Mouse (Mus musculus) induced T-regulatory cell, adult 2 months (primary cell): ENCODE data around the gene Abcg3.
A peak's percentile ranks its signal among the peaks of the same experiment; 100 is the strongest.
"Not testable (repeated sequence)": the region's sequence is repeated elsewhere in the genome, so short reads cannot be mapped to it uniquely, and the experiment has no call there.

Experiments used
- DNase-seq: peaks from one replicate; pipeline ENCODE4 v3.0.0-alpha.2; 2012; ENCODE audit warnings: low read depth

The Abcg3 gene

DNA sequence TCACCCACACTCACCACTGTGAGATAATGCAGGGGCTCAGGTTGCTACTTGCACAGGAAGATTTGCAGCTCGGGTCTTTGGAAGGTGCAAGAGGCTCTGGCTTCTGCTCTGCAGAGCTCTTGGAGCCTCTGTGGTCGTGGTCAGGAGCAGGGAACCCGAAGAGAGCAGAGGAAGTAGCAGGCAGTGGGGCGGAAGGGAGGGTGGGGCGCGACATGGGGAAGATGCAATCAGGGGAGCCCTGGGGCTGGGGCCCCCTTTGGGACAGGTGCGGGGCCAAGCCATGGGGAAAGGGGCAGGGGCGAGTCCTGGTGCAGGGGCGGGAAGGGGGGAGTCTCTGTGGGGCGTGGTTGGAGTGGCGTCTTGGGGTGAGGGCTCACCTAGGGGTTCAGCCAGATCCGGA is at the start of gene Abcg3:
Gene Abcg3, minus strand, starts transcription at position 184 of the 400 bp plus-strand sequence.
- DNase-seq, result peak; percentile 67

DNA sequence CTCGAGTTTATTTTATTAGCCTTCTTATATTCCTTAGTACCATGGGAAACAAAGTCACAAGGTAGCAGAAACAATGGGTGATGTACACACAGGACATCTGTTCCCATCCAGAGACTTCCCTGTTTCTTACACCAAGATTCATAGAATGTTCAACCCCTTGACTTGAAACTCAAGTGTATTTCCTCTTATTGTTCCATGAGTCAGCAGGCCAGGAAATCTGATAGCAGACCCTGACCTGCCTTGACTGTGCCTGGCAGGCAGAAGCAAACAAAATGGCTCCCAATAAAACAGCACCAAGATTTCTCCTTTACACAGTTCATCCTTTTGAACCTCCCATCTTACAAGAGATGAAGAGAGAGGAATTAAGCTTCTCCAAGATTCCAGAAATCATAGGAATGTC is 30.0 kb upstream of the Abcg3 start:
- no peak for DNase-seq

DNA sequence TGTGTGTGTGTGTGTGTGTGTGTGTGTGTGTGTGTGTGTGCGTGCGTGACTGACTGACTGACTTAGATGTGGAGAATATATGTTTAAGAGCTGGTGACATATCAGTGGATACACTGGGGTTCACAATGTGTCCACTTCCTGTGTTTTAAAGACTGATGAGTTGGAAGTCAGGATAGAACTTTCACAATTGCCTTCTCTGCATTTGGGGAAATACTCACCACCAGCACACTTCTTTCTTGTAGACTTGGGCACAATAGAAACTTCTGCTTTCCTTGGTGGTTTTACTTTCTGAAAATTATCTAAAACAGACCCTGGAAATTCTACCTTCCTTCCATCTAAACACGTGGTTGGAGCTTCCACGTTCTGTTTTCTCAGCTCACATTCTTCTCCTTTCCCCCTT is 29.1 kb upstream of the Abcg3 start:
- DNase-seq, result no peak

DNA sequence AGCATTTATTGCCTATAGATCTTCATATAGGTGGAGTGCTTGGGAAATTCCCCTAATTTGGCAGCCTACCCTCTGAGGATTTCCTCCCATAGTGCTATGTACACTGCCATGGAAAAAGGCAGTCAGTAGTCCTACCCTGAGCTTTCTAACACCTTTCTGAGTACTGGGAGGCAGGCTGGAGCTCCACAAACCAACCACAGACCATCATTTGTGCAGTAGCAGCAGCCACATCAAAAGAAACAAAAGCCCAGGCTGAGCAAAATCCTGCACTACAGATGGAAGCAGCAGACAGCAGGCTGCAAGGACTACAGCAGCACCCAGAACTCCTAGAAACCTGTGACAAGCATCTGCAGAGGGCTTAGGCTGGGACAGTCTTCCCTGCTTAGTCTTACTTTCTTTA is 27.9 kb upstream of the Abcg3 start:
- DNase-seq, result peak; percentile 28

DNA sequence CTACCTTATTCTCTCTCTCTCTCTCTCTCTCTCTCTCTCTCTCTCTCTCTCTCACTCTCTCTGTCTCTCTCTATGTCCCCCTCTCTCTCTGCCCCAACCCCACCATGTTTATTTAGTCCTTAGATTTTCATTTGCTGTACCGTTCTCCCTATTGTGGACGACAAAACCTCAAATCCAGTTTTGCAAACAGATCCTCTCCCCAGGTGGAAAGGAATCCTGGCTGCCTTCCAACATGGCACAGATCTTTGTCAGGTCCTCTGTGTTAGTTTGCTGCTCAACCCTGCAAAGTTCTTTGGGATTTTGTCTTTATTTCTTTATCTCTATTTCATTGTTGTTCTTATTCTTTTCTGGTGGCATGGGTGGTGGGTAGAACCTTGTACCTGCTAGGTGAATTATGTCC is 6.9 kb upstream of the Abcg3 start:
- DNase-seq, result no peak

DNA sequence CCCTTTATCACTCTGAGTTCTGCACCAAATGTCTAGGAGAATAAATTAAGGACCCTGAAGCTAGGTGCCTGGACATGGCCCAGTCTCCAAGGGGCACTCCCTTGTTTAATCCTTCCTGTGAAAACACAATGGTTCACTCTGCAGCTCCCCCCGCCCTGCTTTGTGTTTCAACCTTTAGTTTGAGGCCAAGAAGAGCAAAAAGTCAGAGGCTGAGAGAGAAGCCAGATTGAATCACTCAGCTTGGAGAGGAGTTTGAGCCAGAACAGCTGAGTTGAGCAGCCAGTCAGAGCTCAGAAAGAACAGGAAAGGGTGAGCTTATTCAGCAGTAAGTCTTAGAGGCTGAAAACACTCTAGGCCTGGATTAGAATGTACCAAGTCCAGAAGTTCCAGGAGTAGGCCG is 5.5 kb upstream of the Abcg3 start:
- no peak for DNase-seq

DNA sequence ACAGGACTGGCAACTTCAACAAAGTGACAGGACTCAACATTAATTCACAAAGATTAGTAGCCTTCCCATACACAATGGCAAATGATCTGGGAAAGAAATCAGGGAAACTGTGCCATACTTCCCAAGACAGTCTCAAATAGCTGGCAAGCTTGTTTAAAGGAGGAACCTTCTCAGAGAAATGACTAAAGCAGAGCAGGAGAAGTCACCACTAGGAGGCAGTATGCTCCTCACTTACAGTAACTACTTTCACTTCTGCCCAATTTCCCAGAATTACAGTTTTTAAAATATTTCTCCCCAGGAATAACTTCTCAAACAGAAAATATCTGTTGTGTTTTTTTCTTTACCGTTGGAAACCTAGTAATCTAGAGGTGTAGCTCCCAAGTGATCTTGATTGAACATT is 4.2 kb upstream of the Abcg3 start:
- DNase-seq, result peak; percentile 88

DNA sequence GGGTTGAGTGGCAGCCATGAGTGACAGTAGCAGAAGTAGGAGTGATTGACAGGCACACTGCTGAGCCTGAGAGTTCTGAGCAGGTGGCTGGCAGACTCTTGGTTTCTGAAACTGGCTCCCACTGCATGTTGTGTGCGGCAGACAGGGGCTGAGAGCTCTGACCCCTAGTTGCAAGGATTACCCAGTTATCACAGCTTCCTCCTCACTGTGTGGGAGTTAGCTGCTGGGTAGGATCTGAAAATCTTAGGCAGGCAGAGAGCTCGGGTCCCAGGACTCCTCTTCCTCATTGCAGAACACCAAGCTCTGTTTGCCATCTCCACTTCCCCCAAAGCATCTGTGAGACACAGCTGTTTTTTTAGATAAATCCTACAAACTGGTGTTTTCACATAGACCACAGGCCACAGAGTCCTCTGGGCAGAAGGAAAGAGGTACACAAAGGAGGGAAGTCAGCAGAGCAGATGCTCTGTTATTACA is 3.4 kb downstream of the Abcg3 start:
- no peak for DNase-seq

DNA sequence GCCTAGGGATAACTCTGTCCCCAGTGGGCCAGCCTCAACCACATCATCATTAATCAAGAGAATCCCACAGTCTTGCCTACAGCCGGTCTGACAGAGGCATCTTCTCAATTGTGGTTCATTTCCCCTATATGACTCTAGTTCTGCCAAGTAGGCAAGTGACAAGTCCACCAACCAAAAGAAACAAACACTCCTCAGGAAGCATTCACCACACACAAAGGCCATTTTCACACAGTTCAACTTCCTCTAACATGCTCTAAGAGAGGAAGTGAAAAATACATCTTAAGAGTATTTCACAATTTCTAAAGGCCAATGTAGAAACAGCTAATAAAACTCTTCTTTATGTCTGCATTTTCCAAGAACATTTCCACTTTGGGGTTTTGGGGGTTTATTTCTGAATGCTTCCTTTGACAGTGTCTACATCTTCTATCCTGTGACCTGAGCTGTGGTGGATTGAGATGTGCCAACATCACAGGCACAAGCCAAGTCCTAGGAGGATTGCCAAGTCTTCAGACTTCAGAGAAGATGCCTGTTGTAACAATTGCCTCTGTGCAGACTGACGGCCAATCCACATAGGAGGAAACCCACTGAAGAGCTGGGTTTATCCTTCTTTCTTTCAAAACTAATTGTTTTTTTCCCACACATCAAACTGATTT is 24.3 kb downstream of the Abcg3 start:
- DNase-seq, result peak; percentile 17

DNA sequence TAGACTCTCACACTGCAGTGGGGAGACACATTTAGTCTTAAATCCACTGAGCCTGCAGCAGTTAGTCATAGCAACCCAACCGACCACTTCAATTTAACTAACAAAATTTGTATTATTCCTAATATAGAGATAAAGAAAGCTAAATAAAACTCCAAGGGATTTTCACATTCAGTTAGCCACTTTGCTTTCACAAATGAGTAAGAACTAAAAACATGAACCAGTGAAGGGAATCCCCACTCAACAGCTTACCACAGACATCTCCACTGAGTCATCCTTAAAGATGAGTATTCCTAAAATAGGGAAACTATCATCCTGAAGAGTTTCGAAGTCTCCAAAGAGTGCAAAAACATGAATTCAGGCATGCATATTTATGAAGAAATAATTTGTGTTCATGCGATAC is 27.3 kb downstream of the Abcg3 start:
- no peak for DNase-seq

DNA sequence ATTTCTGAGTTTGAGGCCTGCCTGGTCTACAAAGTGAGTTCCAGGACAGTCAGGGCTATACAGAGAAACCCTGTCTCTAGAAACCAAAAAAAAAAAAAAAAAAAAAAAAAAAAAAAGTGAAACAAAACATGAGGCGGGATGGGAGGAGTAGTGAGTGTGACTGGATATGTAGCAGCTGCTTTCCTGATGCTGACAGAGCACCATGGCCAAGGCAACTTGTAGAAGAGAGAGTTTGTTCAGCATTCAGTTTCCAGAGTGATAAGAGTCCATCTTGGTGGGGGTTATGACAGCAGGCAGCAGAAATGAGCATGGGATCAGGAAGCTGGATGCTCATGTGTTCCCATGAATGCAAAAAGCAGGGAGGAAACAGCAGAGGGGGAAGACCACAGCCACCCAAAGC is 35.6 kb downstream of the Abcg3 start:
- DNase-seq, result no peak

DNA sequence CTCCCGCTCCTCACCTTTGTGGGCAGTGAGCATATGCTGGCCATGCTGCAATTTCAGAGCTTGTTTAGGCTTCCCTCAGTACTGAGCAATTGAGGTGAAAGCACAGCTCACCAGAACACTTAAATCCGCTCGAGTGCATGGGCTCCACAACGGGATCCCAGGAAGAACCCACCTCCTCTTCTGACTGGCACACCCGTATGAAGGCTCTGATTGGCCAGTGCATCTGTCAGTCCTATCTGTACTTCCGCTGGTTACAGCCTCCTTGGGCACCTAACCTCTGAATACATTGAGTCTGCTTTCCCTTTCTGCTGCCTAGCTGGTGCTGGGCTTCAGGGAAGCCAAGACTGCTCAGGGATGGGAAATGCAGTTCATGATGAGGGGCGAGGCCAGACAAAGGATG is 48.4 kb downstream of the Abcg3 start:
- no peak for DNase-seq

DNA sequence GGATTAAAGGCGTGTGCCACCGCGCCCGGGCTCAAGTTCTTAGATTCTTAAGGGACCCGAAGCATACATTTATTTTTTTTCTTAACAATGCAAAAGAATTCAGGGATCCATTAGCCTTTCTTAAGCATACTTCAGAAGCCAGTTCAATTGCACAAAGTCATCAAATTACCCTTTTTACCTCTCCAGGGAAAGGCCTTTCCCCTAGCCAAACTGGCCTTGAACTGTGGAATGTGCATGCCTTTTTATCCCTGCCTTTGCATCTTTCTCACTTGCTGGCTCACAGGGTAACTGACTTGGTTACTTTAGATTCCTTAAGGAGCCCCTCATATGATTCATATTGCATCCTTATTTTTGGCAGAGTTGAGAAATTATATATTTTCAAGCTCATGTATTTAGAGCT is 76.0 kb downstream of the Abcg3 start:
- DNase-seq, result not testable (repeated sequence)
